Mouse (Mus musculus) cerebellum, adult 8-10 months (tissue): ENCODE results near the gene Fam214b.

Source experiments
- DNase-seq: peaks from one replicate; pipeline ENCODE4 v3.0.0; 2022

Gene Fam214b

DNA sequence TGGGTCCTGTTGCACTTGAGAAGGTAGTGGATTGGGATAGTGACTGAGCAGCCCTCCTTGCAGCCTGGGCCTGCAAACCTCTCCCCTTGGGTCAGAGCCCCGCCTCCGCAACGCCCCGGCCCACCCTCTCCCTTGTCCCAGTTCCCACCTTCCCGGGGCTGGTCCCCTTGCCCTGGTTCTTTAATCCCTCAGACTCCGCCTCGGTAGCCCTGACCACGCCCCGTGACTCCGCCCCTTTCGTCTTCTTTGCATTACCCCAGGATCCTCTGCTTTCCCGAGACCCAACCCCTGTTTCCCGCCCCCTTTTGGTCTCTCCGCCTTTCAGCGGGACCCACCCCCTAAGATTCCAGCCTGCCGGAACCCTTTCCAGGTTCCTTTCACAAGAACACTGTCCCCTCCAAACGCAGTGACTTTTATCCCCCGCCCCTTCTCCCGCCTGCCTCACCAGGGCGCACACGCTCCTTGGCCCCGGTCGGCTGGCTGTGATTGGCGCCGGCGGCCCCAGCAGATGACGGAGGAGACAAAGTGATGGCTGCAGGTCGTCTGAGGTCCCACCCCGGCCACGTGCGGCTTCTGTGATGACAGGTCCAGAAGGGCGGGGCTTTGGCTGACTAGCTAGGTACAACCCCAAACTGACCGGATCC is at the start of gene Fam214b:
TSS of gene Fam214b (minus strand) at position 562 of the 644 bp plus-strand sequence.
- DNase-seq, result peak; percentile 94

GRCm38 (mm10) chr4:43091183-43091582 is 45.2 kb upstream of the Fam214b start:
- no peak for DNase-seq

DNA sequence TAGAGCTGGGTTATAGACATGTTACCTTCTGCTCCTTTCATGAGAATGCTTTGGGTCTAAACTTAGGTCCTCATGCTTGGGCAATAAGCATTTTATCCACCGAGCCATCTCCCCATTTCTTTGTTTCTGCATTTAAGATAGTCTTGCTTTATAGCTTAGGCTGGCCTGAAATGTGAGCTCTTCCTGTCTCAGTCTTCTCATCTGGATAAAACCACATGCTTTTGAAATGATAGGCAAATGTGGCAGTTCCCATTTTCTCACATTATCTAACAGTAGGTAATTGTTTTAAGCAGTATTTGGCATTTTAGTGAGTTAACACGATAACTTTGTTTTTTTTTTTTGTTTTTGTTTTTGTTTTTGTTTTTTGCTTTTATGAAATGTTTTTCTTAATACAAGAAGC is 43.9 kb upstream of the Fam214b start:
- no peak for DNase-seq

- DNase-seq, result no peak
Observed at GRCm38 (mm10) chr4:43082458-43082857, 36.4 kb upstream of the Fam214b start.

DNA sequence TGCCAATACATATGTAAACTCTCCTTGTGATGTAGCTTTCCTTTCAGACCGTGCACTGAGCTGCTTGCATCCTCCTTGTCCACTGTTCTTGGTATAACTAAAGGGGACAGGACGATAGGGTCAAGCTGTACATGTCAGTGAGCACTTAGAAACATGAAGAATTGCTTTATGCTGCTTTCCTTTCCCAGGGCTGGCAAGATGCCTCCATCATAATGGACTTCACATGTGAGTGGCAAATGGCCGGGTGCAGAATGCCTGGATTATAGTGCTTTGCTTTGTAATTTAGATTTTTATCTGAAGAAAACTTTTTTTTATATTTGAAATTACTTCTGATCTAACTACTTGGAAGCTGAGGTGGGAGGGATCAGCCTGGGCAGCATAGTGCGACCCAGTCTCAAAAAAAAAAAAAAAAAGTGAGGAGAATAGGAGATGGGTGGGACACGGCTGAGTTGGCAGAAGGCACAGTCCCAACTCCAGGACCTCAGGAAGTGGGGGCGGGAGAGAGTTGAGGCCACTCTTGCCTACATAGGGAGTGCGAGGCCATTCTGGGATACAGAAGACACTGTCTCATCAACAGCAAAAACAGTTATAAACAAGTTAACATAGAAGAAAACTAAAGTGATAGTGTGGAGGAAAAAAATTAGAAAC is 32.2 kb upstream of the Fam214b start:
- no peak for DNase-seq

DNA sequence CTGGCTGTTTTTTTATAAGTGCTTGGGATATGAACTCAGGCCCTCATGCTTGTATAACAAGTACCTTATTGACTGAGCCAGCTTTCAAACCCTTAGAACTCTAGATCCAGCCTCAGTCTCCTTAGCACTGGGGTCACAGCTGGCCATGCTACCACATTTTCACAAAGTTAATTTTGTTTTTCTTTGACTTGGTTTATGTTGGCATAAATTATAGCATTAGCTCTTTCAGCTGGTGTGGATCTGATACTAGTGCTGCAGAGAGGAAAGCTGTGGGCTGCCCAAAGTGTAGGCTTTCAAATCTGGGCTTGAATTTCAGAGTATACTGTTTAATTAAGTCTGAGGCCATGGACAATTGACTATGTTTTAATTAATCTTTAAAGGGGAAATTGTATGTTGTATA is 28.9 kb upstream of the Fam214b start:
- no peak for DNase-seq

DNA sequence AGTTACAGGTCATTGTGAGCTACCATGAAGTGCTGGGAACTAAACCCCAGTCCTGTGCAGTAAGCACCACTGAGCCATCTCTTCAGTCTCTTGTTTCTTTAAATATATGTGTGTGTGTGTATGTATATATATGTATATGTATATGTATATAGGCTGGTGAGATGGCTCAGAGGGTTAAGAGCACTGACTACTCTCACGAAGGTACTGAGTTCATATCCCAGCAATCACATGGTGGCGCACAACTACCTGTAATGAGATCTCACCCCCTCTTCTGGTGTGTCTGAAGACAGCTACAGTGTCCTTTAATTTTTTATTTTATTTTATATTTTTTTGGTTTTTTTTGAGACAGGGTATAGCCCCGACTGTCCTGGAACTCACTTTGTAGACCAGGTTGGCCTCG is 19.5 kb upstream of the Fam214b start:
- no peak for DNase-seq

DNA sequence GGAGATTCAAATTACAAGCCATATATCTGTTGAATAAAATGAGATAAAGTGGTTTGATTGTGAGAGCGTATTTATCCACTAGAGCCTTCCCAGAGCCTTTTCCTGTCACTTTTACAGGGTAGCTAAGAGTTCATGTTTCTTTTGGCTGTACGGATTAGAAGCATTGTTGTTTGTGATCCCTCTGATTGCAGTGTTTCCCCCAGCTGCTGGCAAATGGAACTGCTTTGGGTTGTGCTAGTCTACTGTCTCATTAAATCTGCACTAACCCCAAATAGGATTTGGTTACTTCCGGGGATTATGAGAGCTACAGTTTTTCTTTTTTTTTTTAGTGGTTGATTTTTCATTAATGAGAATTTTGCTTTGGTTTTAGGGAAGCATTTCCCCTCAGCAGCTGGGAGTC is 14.3 kb upstream of the Fam214b start:
- no peak for DNase-seq

GRCm38 (mm10) chr4:43059697-43060096 is 13.7 kb upstream of the Fam214b start:
- no peak for DNase-seq

DNA sequence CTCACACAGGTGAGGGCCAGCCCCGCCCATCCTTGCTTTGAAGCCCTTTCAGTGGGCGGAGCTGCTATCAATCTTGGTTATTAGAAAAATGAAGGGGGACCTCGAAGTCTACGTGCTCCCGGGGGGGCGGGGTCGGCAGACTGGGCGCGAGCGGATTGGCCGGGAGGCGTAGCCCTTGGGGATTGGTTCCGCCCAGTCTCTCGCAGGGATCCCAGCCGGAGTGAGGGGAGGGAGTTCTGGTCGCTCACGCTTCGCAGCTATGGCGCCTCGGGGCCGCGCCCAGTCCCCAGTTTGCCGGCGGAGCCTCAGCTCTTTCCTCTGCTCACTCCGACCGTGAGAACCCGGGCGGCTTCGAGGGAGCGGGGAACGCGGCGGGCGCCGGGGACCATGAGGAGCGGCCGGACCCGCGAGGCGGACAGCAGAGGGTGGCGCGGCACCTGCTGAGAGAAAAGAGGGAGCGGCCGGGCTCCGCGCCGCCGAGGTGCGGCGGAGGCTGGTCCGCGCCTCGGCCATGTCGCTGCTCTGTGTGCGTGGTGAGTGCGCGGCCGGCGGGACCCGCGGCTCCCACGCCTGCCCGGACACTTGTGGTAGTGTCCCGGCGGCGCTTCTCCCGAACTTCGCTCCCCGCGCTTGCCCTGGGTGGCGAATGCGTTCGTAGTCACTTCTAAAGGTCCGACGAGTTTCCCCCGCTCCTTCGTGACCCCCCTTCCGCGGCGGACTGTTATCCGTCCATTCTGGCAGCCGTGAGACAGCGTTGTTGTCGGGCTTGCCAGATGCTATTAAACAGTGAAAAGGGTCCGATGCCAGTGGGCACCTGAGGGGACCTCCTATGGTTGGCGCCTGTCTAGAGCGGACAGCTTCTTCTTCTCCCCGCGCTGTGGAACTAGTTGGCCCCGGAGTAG is 13.0 kb upstream of the Fam214b start, which contains the start of gene Unc13b:
TSS of gene Unc13b (plus strand) at position 201 of the 902 bp plus-strand sequence.
- DNase-seq, result peak; percentile 84

GRCm38 (mm10) chr4:43058392-43058752 is 12.4 kb upstream of the Fam214b start:
- no peak for DNase-seq

DNA sequence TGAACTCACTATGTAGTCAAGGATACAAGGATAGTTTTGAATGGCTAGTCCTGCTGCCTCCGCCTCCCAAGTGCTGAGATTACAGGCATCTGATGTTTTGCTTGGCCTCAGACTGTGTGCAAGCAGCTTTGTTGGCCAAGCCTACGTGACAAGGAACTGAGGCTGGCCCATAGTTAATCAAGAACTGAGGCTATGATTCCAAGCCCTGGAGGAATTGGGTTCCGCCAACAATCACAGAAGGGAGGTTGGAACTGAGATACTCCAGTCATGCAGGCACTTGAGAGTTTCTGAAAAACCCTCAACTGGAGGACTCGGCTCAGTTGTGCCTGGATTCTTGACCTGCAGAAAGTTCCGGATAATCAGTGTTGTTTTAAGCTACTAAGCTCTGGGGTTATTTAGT is 11.6 kb upstream of the Fam214b start:
- DNase-seq, result no peak

DNA sequence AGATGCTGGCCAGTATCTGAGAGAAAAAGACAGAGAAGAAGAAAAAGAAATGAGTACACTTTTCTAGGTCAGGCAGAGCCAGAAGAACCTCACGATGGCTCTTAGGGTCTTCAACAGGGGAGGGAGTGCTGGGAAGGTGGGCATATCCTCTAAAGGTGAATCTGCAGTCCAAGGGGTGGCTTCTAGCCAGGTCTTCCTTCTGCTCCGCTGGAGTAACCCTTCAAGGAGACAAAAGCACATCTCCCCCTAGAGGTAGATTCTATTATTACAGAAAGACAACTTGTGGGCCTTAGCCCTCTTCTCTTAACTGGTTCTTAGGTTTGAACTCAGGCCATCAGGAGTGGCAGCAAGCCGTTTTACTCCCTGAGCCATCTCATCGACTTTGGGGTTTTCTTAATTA is 6.6 kb upstream of the Fam214b start:
- DNase-seq, result peak; percentile 65

GRCm38 (mm10) chr4:43047231-43047630 is 1.2 kb upstream of the Fam214b start:
- DNase-seq, result peak; percentile 69

- DNase-seq, result no peak
Observed at GRCm38 (mm10) chr4:43046607-43047006, 587 bp upstream of the Fam214b start.

GRCm38 (mm10) chr4:43045285-43045658 is 748 bp downstream of the Fam214b start:
- DNase-seq, result no peak

- no peak for DNase-seq
Observed at GRCm38 (mm10) chr4:43044673-43045072, 1.3 kb downstream of the Fam214b start.

DNA sequence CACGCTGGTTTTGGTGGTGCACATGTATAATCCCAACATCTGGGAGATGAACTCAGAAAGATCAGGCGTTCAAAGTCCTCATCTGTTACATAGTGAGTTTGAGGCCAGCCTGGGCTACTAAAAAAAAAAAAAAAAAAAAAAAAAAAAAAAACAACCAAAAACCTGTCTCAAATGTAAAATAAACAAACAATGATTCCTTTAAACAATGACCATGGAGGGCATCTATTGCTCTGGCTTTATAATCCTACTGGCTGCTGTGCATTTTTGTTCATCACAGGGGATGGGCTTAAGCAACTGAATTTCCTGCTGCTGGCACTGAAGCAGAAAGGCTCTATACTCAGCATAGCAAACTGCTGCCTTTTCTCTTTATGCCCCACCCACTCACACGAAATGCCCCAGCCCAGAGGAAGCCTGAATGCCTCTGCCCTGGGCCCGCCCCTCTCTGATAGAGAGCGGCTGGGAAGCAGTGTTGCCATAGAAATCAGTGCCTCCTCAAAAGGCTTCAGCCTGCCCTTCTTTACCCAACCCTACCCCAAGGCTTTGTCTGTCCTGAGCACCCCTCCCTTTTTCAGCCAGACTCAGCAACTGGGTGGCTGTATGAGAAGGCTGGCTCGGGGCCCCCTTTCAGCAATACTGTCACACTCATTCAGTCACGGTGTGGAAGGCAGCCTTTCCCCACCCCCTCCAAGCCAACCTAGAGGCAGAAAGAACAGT is 2.2 kb downstream of the Fam214b start:
- no peak for DNase-seq

DNA sequence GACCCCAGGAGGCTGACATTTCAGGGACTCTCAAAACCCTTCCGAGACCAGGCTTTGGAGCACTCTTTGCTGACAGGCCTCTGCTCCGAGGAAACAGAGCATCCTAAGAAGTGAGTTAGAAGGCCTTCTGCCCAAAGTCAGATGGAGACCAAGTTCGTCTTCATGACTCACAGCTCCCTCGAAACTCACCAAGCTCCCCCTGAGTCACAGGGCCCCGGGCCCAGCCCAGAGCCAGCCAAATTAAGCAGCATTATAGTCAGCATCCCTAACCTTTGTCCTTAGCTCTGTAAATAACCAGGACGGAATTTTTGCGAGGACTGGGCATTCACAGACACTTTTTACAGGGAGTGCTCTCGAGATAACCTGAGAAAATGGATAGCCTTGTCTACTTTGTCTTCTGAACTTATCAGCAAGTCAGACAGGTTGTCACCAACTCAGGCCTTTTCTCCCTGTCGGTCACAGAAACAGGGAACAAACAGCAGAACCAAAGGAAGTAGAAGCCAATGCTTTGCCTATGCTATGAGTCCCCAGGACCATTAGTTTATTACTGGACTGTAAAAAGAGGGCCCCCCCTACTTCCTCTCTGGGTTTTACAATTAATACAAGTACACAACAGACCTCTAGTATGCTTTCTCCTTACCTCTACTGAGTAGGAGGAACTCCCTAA is 5.0 kb downstream of the Fam214b start:
- no peak for DNase-seq

DNA sequence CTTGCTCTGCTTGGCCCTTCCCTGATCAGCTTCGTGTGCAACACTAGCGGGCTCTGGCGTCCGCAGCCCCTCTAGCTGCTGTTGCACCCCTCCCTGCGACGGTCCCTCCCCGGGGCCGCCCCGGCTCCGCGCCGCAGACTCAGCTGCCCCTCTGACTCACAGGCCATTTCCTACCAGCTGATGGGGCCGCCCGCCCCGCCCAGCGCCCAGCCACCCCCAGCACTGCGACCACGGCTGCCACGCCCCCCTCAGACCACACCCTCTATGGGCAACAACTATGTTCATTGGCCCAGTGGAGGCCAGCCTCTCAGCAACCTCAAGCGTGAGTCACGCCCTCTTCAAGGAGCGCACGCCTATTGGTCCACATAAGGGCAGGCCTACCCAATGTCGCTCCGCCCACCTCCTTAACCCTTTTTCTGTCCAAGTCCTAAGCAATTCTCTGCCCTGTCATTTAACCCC is 5.9 kb downstream of the Fam214b start:
- DNase-seq, result peak; percentile 88

DNA sequence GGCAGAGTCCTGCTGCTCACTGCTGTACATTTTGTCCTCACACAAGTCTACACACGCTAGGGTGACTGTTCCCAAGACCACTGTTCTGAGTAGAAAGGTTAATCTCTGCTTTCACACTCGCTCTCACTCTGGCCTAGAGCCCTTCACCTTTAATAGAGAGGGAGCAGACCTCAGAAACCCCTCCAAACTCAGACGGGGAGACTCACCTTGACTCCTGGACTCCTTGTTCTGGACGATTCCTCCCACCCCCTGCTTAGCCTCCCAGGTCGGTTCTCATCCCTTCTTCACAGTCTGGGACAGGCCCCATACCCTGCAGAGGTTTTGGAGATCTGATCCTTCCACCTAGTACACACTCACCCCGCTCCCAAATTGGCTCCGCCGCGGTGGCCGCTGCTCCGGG is 6.4 kb downstream of the Fam214b start:
- no peak for DNase-seq
